Mouse (Mus musculus) limb, embryonic 13.5 days (tissue): Measurements from ENCODE around the gene Pigl. TPM values are rescaled to one million over a fixed set of nuclear protein-coding genes. Genes with fewer than 3 reads are reported as not detected.
"Not testable (repeated sequence)": the region's sequence is repeated elsewhere in the genome, so short reads cannot be mapped to it uniquely, and the experiment has no call there.

Source experiments
- ATAC-seq: fragments of 200-750 bp; cut with Nextera tagmentation; 2 replicates; pipeline ENCODE4 v1.8.0; 2017; ENCODE audit warnings: low read depth, moderate number of reproducible peaks, moderate TSS enrichment; ENCODE audit not compliant: low FRiP score
- H3K27ac ChIP-seq: fragments of 300-500 bp; sonication (generic); 2 replicates; pipeline ENCODE4 v1.5.1; 2015; ENCODE audit warnings: inconsistent platforms, mild to moderate bottlenecking, moderate library complexity
- H3K27me3 ChIP-seq: fragments of 300-500 bp; sonication (generic); 2 replicates; pipeline ENCODE4 v1.6.1; 2015; ENCODE audit warnings: mild to moderate bottlenecking, inconsistent platforms
- H3K36me3 ChIP-seq: fragments of 300-500 bp; sonication (generic); 2 replicates; pipeline ENCODE4 v1.6.1; 2015; ENCODE audit warnings: inconsistent platforms, mild to moderate bottlenecking, moderate library complexity
- H3K4me1 ChIP-seq: fragments of 300-500 bp; sonication (generic); 2 replicates; pipeline ENCODE4 v1.6.1; 2015; ENCODE audit warnings: inconsistent platforms
- H3K4me2 ChIP-seq: fragments of 300-500 bp; sonication (generic); replicated peaks from 2 replicates; pipeline ENCODE4 v1.6.1; 2015; ENCODE audit warnings: inconsistent platforms, mild to moderate bottlenecking, moderate library complexity
- H3K4me3 ChIP-seq: fragments of 300-500 bp; sonication (generic); 2 replicates; pipeline ENCODE4 v1.5.1; 2015; ENCODE audit warnings: moderate library complexity, mild to moderate bottlenecking, inconsistent platforms
- H3K9ac ChIP-seq: fragments of 300-500 bp; sonication (generic); 2 replicates; pipeline ENCODE4 v1.6.1; 2015; ENCODE audit warnings: mild to moderate bottlenecking, inconsistent platforms
- H3K9me3 ChIP-seq: fragments of 300-500 bp; sonication (generic); 2 replicates; pipeline ENCODE4 v1.6.1; 2016; ENCODE audit warnings: inconsistent platforms
- WGBS: fragments of 180-500 bp; shearing (Covaris S2); methylation state at CpG from one replicate; pipeline ENCODE4 v1.1.7; 2015; 5-methylcytosine and 5-hydroxymethylcytosine counted together
- polyA plus RNA-seq: library from polyadenylated mRNA; unstranded; fragments of >200 nt; fragmentation: Nextera tagmentation; extraction: Ambion mirVana; gene quantifications from 2 replicates; pipeline ENCODE4 v1.2.1, GENCODE M21; 2015

The Pigl gene
- polyA plus RNA-seq, 1 experiment from 2014 or later: 9.6 TPM

GRCm38 (mm10) chr11:62507683-62508082, 49.4 kb downstream of the Pigl start:
- Histone ChIP-seq H3K4me3 (no peak overlapping the region), H3K9ac (no peak overlapping the region), H3K9me3 (no peaks in the 10 kb centered on the region), H3K27me3 (no peaks in the 10 kb centered on the region), H3K36me3 (no peaks in the 10 kb centered on the region), H3K4me1 (no peaks in the 10 kb centered on the region), H3K27ac (no peak overlapping the region), H3K4me2 (no peak overlapping the region)
- WGBS: 78% methylated on average over 4 of the region's 4 CpGs
- ATAC-seq: no peak

- H3K36me3 ChIP-seq, H3K27ac ChIP-seq, H3K27me3 ChIP-seq, H3K9ac ChIP-seq, H3K4me1 ChIP-seq, H3K4me3 ChIP-seq, ATAC-seq, H3K9me3 ChIP-seq, H3K4me2 ChIP-seq: not testable (repeated sequence)
- 96% methylated on average over 13 of the region's 13 CpGs for WGBS
Measured at GRCm38 (mm10) chr11:62508365-62508764, 50.1 kb downstream of the Pigl start.

DNA sequence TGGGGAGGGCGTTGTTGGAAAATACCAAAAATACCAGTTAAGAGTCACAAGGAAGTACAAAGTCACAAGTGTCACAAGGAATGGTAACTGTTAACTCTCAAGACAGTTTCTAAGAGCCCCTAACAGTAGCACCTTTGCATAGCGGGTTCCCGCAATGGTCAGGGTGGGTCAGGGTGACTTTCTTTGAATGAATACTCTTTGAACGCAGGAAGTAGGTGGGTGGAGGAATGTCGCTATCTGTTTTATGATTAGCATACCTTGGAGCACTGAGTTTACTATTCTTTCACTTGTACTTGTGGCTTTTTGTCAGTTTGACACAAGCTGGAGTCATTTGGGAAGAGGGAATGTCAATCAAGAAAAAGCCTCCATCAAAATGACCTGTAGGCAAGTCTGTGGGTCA, 50.6 kb downstream of the Pigl start:
- ATAC-seq, H3K36me3 ChIP-seq, H3K9me3 ChIP-seq, H3K4me3 ChIP-seq, H3K27ac ChIP-seq, H3K4me1 ChIP-seq, H3K9ac ChIP-seq, H3K27me3 ChIP-seq, H3K4me2 ChIP-seq: not testable (repeated sequence)
- WGBS: 93% methylated on average over 5 of the region's 5 CpGs

- WGBS: 84% methylated on average over 3 of the region's 3 CpGs
- H3K4me3 ChIP-seq: no peak overlapping the region
- H3K9ac ChIP-seq: no peak overlapping the region
- no peaks in the 10 kb centered on the region for H3K9me3 ChIP-seq
- no peaks in the 10 kb centered on the region for H3K27me3 ChIP-seq
- H3K27ac ChIP-seq: no peak overlapping the region
- H3K36me3 ChIP-seq: no peaks in the 10 kb centered on the region
- H3K4me1 ChIP-seq: no peaks in the 10 kb centered on the region
- no peak for ATAC-seq
- no peak overlapping the region for H3K4me2 ChIP-seq
Measured at GRCm38 (mm10) chr11:62509571-62509970, 51.3 kb downstream of the Pigl start.

DNA sequence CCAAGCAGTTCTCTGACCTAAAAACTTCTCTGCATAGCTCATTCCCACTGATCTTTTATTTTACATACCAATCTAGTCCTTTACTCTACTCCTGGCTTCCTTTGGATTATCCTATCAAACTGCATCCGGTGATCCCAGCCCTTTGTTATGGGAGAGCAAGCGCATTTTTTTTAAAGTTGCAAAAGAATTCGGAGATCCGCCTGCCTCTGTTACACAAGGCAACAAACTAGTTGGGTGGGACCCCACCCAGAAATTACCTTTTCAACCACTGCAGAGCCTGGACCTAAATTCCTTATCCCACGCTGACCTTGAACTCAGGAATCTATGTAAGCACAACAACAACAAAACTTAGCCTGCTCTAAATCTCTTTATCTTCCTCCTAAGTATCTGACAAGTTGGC, 52.7 kb downstream of the Pigl start:
- Histone ChIP-seq H3K9me3 (no peaks in the 10 kb centered on the region), H3K4me1 (no peaks in the 10 kb centered on the region), H3K36me3 (no peaks in the 10 kb centered on the region), H3K4me2 (no peak overlapping the region), H3K27ac (no peak overlapping the region), H3K27me3 (no peaks in the 10 kb centered on the region), H3K4me3 (no peak overlapping the region), H3K9ac (no peak overlapping the region)
- 86% methylated on average over 5 of the region's 5 CpGs for WGBS
- no peak for ATAC-seq

- Histone ChIP-seq H3K36me3 (no peaks in the 10 kb centered on the region), H3K9me3 (no peaks in the 10 kb centered on the region), H3K9ac (no peak overlapping the region), H3K27me3 (no peaks in the 10 kb centered on the region), H3K4me1 (no peaks in the 10 kb centered on the region), H3K4me2 (no peak overlapping the region), H3K27ac (no peak overlapping the region), H3K4me3 (no peak overlapping the region)
- ATAC-seq: no peak
- 78% methylated on average over 13 of the region's 13 CpGs for WGBS
Measured at GRCm38 (mm10) chr11:62511444-62512202, 53.4 kb downstream of the Pigl start.

DNA sequence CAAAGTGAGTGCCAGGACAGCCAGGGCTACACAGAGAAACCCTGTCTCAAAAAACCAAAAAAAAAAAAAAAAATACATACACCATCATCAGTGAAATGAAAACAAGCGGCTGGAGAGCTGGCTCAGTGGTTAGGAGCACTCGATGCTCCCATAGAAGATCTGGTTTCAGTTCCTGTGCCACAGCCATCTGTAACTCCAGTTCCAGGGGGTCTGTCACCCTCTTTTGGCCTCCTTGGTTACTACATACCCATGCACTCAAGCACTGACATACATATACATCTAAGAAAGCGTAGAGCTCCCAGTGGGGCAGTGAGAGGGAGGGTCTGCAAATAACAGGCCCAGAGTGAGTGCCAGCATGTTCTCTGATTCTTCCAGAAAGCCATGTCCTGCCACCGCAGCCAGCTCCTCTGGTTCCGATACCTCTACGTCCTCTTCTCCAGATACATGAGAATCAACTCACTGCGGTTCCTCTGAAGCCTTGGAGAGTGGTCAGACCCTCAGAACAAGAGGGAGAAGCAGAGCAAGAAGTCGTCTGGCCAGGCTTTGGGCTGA, 54.3 kb downstream of the Pigl start:
- no peak for ATAC-seq

DNA sequence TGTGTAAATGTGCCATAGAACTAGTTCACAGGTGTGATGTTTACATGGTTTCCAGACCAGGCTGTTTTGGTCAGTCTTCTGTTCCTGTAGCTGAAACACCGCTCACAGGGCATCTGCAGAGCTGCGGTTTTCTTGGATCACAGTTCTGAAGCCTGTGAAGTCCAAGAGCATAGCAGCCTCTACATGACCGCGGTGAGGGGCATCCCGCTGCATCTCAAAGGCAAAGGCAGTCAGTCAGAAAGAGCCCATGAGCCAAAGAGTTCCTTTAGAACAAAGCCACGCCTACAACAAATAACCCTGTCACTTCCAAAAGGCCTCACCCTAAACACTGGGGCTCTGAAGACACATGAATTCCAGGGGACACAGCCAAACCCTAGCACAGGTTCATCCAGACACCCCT, 55.1 kb downstream of the Pigl start:
- H3K4me3 ChIP-seq: no peak overlapping the region
- H3K9me3 ChIP-seq: no peaks in the 10 kb centered on the region
- no peak overlapping the region for H3K27ac ChIP-seq
- 80% methylated on average over 6 of the region's 6 CpGs for WGBS
- H3K27me3 ChIP-seq: no peaks in the 10 kb centered on the region
- H3K4me2 ChIP-seq: no peak overlapping the region
- H3K36me3 ChIP-seq: no peaks in the 10 kb centered on the region
- no peak for ATAC-seq
- no peak overlapping the region for H3K9ac ChIP-seq
- no peaks in the 10 kb centered on the region for H3K4me1 ChIP-seq

More for the DNA sequence above, 54.3 kb downstream of the Pigl start:
- no peaks in the 10 kb centered on the region for H3K4me1 ChIP-seq
- no peaks in the 10 kb centered on the region for H3K27me3 ChIP-seq
- H3K27ac ChIP-seq: no peak overlapping the region
- 78% methylated on average over 8 of the region's 8 CpGs for WGBS
- H3K9me3 ChIP-seq: no peaks in the 10 kb centered on the region
- no peak overlapping the region for H3K9ac ChIP-seq
- H3K4me2 ChIP-seq: no peak overlapping the region
- no peaks in the 10 kb centered on the region for H3K36me3 ChIP-seq
- H3K4me3 ChIP-seq: no peak overlapping the region

GRCm38 (mm10) chr11:62518991-62519390, 60.7 kb downstream of the Pigl start:
- Histone ChIP-seq H3K4me2 (no peak overlapping the region), H3K4me3 (no peak overlapping the region), H3K9ac (no peak overlapping the region), H3K27ac (no peak overlapping the region), H3K4me1 (0 out of 2 replicates have a peak, but pooled peaks cover 5% of the 10 kb centered on the region), H3K36me3 (0 out of 2 replicates have a peak, but pooled peaks cover 4% of the 10 kb centered on the region), H3K27me3 (no peaks in the 10 kb centered on the region), H3K9me3 (no peaks in the 10 kb centered on the region)
- 14% methylated on average over 2 of the region's 2 CpGs for WGBS
- peak; percentile 57; the same call in 1 of the 2 replicates for ATAC-seq

GRCm38 (mm10) chr11:62522283-62522682, 64.0 kb downstream of the Pigl start:
- Histone ChIP-seq H3K4me2 (no peak overlapping the region), H3K4me3 (no peak overlapping the region), H3K36me3 (peaks cover 7% of the 10 kb centered on the region; the same call in 1 of the 2 replicates), H3K9ac (no peak overlapping the region), H3K4me1 (0 out of 2 replicates have a peak, but pooled peaks cover 5% of the 10 kb centered on the region), H3K27me3 (no peaks in the 10 kb centered on the region), H3K27ac (no peak overlapping the region), H3K9me3 (no peaks in the 10 kb centered on the region)
- no peak for ATAC-seq
- WGBS: 76% methylated on average over 2 of the region's 2 CpGs

DNA sequence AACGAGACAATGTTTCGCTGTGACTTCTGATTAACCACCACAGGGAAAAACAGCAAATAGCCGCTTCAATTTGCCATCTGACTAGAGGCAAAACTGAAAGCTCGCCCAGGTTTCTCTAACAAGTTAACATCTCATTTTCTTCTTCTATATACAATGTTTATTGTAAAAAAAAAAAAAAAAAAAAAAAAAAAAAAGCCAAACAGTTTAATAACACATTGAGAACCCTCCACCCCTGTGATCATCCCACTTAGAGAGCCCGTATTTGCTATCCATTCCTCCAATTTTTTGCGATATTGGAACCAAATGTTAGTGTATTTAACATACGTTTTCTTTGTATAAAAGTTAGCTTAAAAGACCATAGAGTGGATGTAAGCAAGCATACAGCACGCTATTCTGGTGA, 78.8 kb downstream of the Pigl start:
- no peaks in the 10 kb centered on the region; the same call in 1 of the 2 replicates for H3K36me3 ChIP-seq
- no peak overlapping the region for H3K4me2 ChIP-seq
- H3K4me3 ChIP-seq: no peak overlapping the region
- no peak for ATAC-seq
- no peak overlapping the region for H3K27ac ChIP-seq
- no peaks in the 10 kb centered on the region for H3K9me3 ChIP-seq
- no peak overlapping the region for H3K9ac ChIP-seq
- WGBS: 66% methylated on average over 8 of the region's 8 CpGs
- peaks cover 16% of the 10 kb centered on the region; the same call in 1 of the 2 replicates for H3K4me1 ChIP-seq
- H3K27me3 ChIP-seq: peaks cover 13% of the 10 kb centered on the region

- no peak overlapping the region for H3K9ac ChIP-seq
- no peak for ATAC-seq
- no peak overlapping the region for H3K27ac ChIP-seq
- peak overlapping the region; percentile 91 for H3K4me2 ChIP-seq
- H3K4me1 ChIP-seq: peaks cover 16% of the 10 kb centered on the region; the same call in 1 of the 2 replicates
- H3K4me3 ChIP-seq: peak overlapping the region; percentile 75; the same call in 1 of the 2 replicates
- H3K36me3 ChIP-seq: no peaks in the 10 kb centered on the region
- no peaks in the 10 kb centered on the region for H3K9me3 ChIP-seq
- 30% methylated on average over 7 of the region's 7 CpGs for WGBS
- H3K27me3 ChIP-seq: peaks cover 13% of the 10 kb centered on the region
Measured at GRCm38 (mm10) chr11:62537590-62537989, 79.3 kb downstream of the Pigl start.
